17 mouse cellular contexts compared by ENCODE assay signal in the genomic region with DNA sequence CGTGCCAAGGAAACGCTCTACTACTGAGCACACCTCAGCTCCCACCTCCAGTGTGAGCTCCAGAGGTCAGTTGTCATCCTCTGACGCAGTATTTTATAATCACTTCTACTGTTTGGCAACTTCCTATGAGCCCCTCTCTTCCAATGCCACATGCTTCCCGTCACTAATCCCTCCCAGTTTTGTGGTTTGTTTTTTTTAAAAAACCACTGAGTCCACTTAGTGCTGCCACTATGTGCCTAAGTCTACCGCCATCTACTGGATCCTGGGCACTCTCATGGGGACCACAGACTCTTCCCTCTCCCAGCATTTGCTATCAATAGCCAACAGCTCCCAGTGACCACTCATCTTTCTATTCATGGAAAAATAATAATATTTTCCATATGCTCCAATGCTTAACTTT. TPM values are rescaled to one million over a fixed set of nuclear protein-coding genes. Genes with fewer than 3 reads are reported as not detected.
DNase-seq lines count a peak whose midpoint lies in the region; ATAC-seq and TF ChIP-seq lines count a peak whose summit lies in the region.
"Had no signal": no experiment of that assay in that cellular context is flagged by ENCODE, and none has a peak within 500 bp of the region (broad histone marks: within the 10 kb centered on the region; RNA-seq: fewer than 3 reads in every experiment).

No protein-coding gene starts in this region.

- no peaks in the 10 kb centered on the region for H3K9me3 ChIP-seq in forebrain, postnatal 0 days (ENCODE audit: low read length)
- H3K9me3 ChIP-seq in forebrain, embryonic 10.5 days: no peaks in the 10 kb centered on the region
- H3K9me3 ChIP-seq in stomach, postnatal 0 days (ENCODE audit: control insufficient read depth, low read length): no peaks in the 10 kb centered on the region
- H3K9me3 ChIP-seq: forebrain, embryonic 12.5 days; hindbrain, embryonic 12.5 days had no signal

- H3K27ac ChIP-seq in forebrain, postnatal 0 days (ENCODE audit: low read depth, low read length): no peak overlapping the region
- no peak overlapping the region for H3K27ac ChIP-seq in forebrain, embryonic 10.5 days
- no peak overlapping the region for H3K27ac ChIP-seq in stomach, postnatal 0 days (replicated peaks)
- H3K27ac ChIP-seq: forebrain, embryonic 12.5 days; hindbrain, embryonic 12.5 days had no signal

- no peak for DNase-seq in forebrain, postnatal 0 days
- DNase-seq in forebrain, embryonic 10.5 days (ENCODE audit: extremely low spot score, low spot score): no peak
- peak; percentile 27 for DNase-seq in lung, postnatal 36 days
- DNase-seq in lung, adult 18-20 months: no peak
- no peak for DNase-seq in stomach, postnatal 0 days (ENCODE audit: low spot score)
- DNase-seq in kidney, adult 9 months: no peak
- no peak for DNase-seq in adrenal gland, adult 2 months
- DNase-seq: adrenal gland, adult 8-10 months; cerebellum, adult 8-10 months; kidney, postnatal 14 days; right cerebral cortex, adult 18-20 months had no signal

- TF ChIP-seq EP300 in stomach, postnatal 0 days (optimal IDR thresholded peaks at IDR 0.05): no peak

- no peak overlapping the region for H3K4me3 ChIP-seq in forebrain, postnatal 0 days (ENCODE audit: low read depth, low read length)
- H3K4me3 ChIP-seq in forebrain, embryonic 10.5 days: no peak overlapping the region
- no peak overlapping the region for H3K4me3 ChIP-seq in stomach, postnatal 0 days (ENCODE audit: low read depth, low read length)
- H3K4me3 ChIP-seq: forebrain, embryonic 12.5 days; hindbrain, embryonic 12.5 days had no signal

- ATAC-seq in forebrain, postnatal 0 days: no peak
- peak; percentile 98 for ATAC-seq in common myeloid progenitor, adult 5-6 weeks (replicated peaks; ENCODE audit: low read depth, poor library complexity, severe bottlenecking)
- no peak for ATAC-seq in stomach, postnatal 0 days (ENCODE audit: low FRiP score, low TSS enrichment)

- no peaks in the 10 kb centered on the region for H3K27me3 ChIP-seq in forebrain, postnatal 0 days (ENCODE audit: insufficient read depth, low read length)
- no peaks in the 10 kb centered on the region for H3K27me3 ChIP-seq in forebrain, embryonic 10.5 days (ENCODE audit: poor library complexity, severe bottlenecking)
- H3K27me3 ChIP-seq in stomach, postnatal 0 days (ENCODE audit: control insufficient read depth, insufficient read depth, low read length): no peaks in the 10 kb centered on the region
- H3K27me3 ChIP-seq: forebrain, embryonic 12.5 days; hindbrain, embryonic 12.5 days had no signal

- peaks cover 5% of the 10 kb centered on the region; the same call in 1 of the 2 replicates for H3K36me3 ChIP-seq in forebrain, postnatal 0 days (ENCODE audit: insufficient read depth)
- peaks cover 4% of the 10 kb centered on the region; the same call in 1 of the 2 replicates for H3K36me3 ChIP-seq in forebrain, embryonic 10.5 days (replicated peaks)
- H3K36me3 ChIP-seq in stomach, postnatal 0 days (ENCODE audit: control insufficient read depth, insufficient read depth, low read length): no peaks in the 10 kb centered on the region; the same call in 1 of the 2 replicates

- no peak overlapping the region for H3K9ac ChIP-seq in forebrain, postnatal 0 days
- H3K9ac ChIP-seq in stomach, postnatal 0 days (ENCODE audit: low read length): no peak overlapping the region
- H3K9ac ChIP-seq: forebrain, embryonic 12.5 days; hindbrain, embryonic 12.5 days had no signal

- no peak overlapping the region for H3K4me2 ChIP-seq in forebrain, postnatal 0 days (ENCODE audit: low read depth)
- H3K4me2 ChIP-seq in stomach, postnatal 0 days (replicated peaks; ENCODE audit: low read depth): no peak overlapping the region
- H3K4me2 ChIP-seq: forebrain, embryonic 12.5 days; hindbrain, embryonic 12.5 days had no signal

- peak; percentile 45 for TF ChIP-seq CTCF in forebrain, postnatal 0 days (IDR thresholded peaks at IDR 0.05; ENCODE audit: low read depth)
- TF ChIP-seq CTCF in stomach, postnatal 0 days (IDR thresholded peaks at IDR 0.05; ENCODE audit: low read depth): peak; percentile 52

- WGBS in forebrain, postnatal 0 days: 70% methylated on average over 5 of the region's 5 CpGs
- 78% methylated on average over 5 of the region's 5 CpGs for WGBS in forebrain, embryonic 10.5 days
- WGBS in stomach, postnatal 0 days: 65% methylated on average over 5 of the region's 5 CpGs

- no peaks in the 10 kb centered on the region for H3K4me1 ChIP-seq in forebrain, postnatal 0 days (ENCODE audit: insufficient read depth)
- no peaks in the 10 kb centered on the region for H3K4me1 ChIP-seq in forebrain, embryonic 10.5 days
- H3K4me1 ChIP-seq in stomach, postnatal 0 days (replicated peaks; ENCODE audit: control insufficient read depth, insufficient read depth): no peaks in the 10 kb centered on the region
- H3K4me1 ChIP-seq: forebrain, embryonic 12.5 days; hindbrain, embryonic 12.5 days had no signal

RNA-seq across cellular contexts. Expression of a gene that starts 12.2 kb away (rescaled TPM):
- 4.5 and 6.5 TPM in 2 replicates for total RNA-seq in forebrain, postnatal 0 days (2014; rRNA removed)
- 6.2 and 7.1 TPM in 2 replicates for polyA plus RNA-seq in forebrain, postnatal 0 days (2015; fragmentation: Nextera tagmentation; extraction: Ambion mirVana)
- polyA plus RNA-seq in forebrain, embryonic 10.5 days (2016; fragmentation: Nextera tagmentation; extraction: Ambion mirVana): 15.2 and 15.8 TPM in 2 replicates
- total RNA-seq in common myeloid progenitor, adult 5-6 weeks (2017): 1.6 and 4.6 TPM in 2 replicates
- 3.9 and 4.3 TPM in 2 replicates for polyA plus RNA-seq in stomach, postnatal 0 days (2015; fragmentation: Nextera tagmentation; extraction: Ambion mirVana)
- total RNA-seq in adrenal gland, adult 2 months (2021): 1 to 10 TPM; 2.3 to 5.1 TPM
- polyA plus RNA-seq in adrenal gland, adult 2 months (2012; rRNA removed): 2.7 and 3.7 TPM in 2 replicates

RNA-seq across cellular contexts. Expression of a gene that starts 20.1 kb away (rescaled TPM):
- total RNA-seq in forebrain, postnatal 0 days (2014; rRNA removed): not detected in 2 replicates
- polyA plus RNA-seq in forebrain, postnatal 0 days (2015; fragmentation: Nextera tagmentation; extraction: Ambion mirVana): not detected in 2 replicates
- not detected in 2 replicates for polyA plus RNA-seq in forebrain, embryonic 10.5 days (2016; fragmentation: Nextera tagmentation; extraction: Ambion mirVana)
- total RNA-seq in common myeloid progenitor, adult 5-6 weeks (2017): not detected in 2 replicates
- not detected in 2 replicates for polyA plus RNA-seq in stomach, postnatal 0 days (2015; fragmentation: Nextera tagmentation; extraction: Ambion mirVana)
- not detected for total RNA-seq in adrenal gland, adult 2 months (2021)
- not detected in 2 replicates for polyA plus RNA-seq in adrenal gland, adult 2 months (2012; rRNA removed)
- total RNA-seq: adrenal gland, adult 8-10 months; left cerebral cortex, postnatal 14 days had no signal
- polyA plus RNA-seq: forebrain, embryonic 12.5 days; hindbrain, embryonic 12.5 days; lung, embryonic 16.5 days; stomach, embryonic 14.5 days had no signal

RNA-seq across cellular contexts. Expression of a gene that starts 35.5 kb away (rescaled TPM):
- 93.0 and 96.3 TPM in 2 replicates for total RNA-seq in forebrain, postnatal 0 days (2014; rRNA removed)
- 25.7 and 33.2 TPM in 2 replicates for polyA plus RNA-seq in forebrain, postnatal 0 days (2015; fragmentation: Nextera tagmentation; extraction: Ambion mirVana)
- 13.6 and 15.6 TPM in 2 replicates for polyA plus RNA-seq in forebrain, embryonic 10.5 days (2016; fragmentation: Nextera tagmentation; extraction: Ambion mirVana)
- 0.63 and 0.91 TPM in 2 replicates for total RNA-seq in common myeloid progenitor, adult 5-6 weeks (2017)
- polyA plus RNA-seq in stomach, postnatal 0 days (2015; fragmentation: Nextera tagmentation; extraction: Ambion mirVana): 3.4 and 3.5 TPM in 2 replicates
- total RNA-seq in adrenal gland, adult 2 months (2021): 1 to 10 TPM; 2.9 to 4.8 TPM
- 4.8 and 6.8 TPM in 2 replicates for polyA plus RNA-seq in adrenal gland, adult 2 months (2012; rRNA removed)
